Mouse (Mus musculus) stomach, embryonic 16.5 days (tissue): ENCODE measurements at regions not wholly inside any gene's neighbourhood (a gene's known extent, or its start where the extent isn't known, plus 50 kb on each side); places are given as distances from the start of the nearest gene placed in this dataset.

Source experiments
- ATAC-seq: fragments of 200-750 bp; cut with Nextera tagmentation; 2 replicates; pipeline ENCODE4 v1.8.0; 2017; ENCODE audit warnings: moderate number of reproducible peaks, moderate TSS enrichment; ENCODE audit not compliant: insufficient read depth, low FRiP score
- H3K27ac ChIP-seq: fragments of 300-500 bp; sonication (generic); 2 replicates; pipeline ENCODE4 v1.5.1; 2014; ENCODE audit warnings: low read length
- H3K27me3 ChIP-seq: fragments of 300-500 bp; sonication (generic); 2 replicates; pipeline ENCODE4 v1.6.1; 2014; ENCODE audit warnings: low read length, control low read depth, mixed read lengths; ENCODE audit not compliant: control insufficient read depth, insufficient read depth
- H3K36me3 ChIP-seq: fragments of 300-500 bp; sonication (generic); 2 replicates; pipeline ENCODE4 v1.6.1; 2014; ENCODE audit warnings: low read length; ENCODE audit not compliant: control insufficient read depth, insufficient read depth
- H3K4me1 ChIP-seq: fragments of 300-500 bp; sonication (generic); 2 replicates; pipeline ENCODE4 v1.6.1; 2014; ENCODE audit warnings: low read length, control low read depth, mixed read lengths; ENCODE audit not compliant: control insufficient read depth, insufficient read depth
- H3K4me2 ChIP-seq: fragments of 300-500 bp; sonication (generic); 2 replicates; pipeline ENCODE4 v1.6.1; 2014; ENCODE audit warnings: low read depth, low read length, mixed read lengths
- H3K4me3 ChIP-seq: fragments of 300-500 bp; sonication (generic); replicated peaks from 2 replicates; pipeline ENCODE4 v1.5.1; 2014; ENCODE audit warnings: mild to moderate bottlenecking, low read length
- H3K9ac ChIP-seq: fragments of 300-500 bp; sonication (generic); 2 replicates; pipeline ENCODE4 v1.6.1; 2014; ENCODE audit warnings: low read length
- H3K9me3 ChIP-seq: fragments of 300-500 bp; sonication (generic); replicated peaks from 2 replicates; pipeline ENCODE4 v1.6.1; 2016; ENCODE audit warnings: low read length, control low read depth; ENCODE audit not compliant: control insufficient read depth
- WGBS: fragments of 180-500 bp; shearing (Covaris S2); extraction: QIAGEN DNeasy Blood & Tissue Kit; methylation state at CpG from one replicate; pipeline ENCODE4 v1.1.7; 2014; 5-methylcytosine and 5-hydroxymethylcytosine counted together

- WGBS, result 50% methylated on average over 1 of the region's 1 CpGs
- Histone ChIP-seq H3K4me3 (no peak overlapping the region), H3K27me3 (no peaks in the 10 kb centered on the region), H3K36me3 (no peaks in the 10 kb centered on the region), H3K4me1 (no peaks in the 10 kb centered on the region), H3K9ac (no peak overlapping the region), H3K9me3 (no peaks in the 10 kb centered on the region), H3K4me2 (no peak overlapping the region), H3K27ac (no peak overlapping the region)
- no peak for ATAC-seq
Observed at GRCm38 (mm10) chr1:113550172-113550571, 1685.5 kb upstream of the Dsel start.

- Histone ChIP-seq H3K4me2 (no peak overlapping the region), H3K4me3 (no peak overlapping the region), H3K9me3 (no peaks in the 10 kb centered on the region), H3K27ac (no peak overlapping the region), H3K9ac (no peak overlapping the region), H3K27me3 (no peaks in the 10 kb centered on the region), H3K36me3 (no peaks in the 10 kb centered on the region), H3K4me1 (no peaks in the 10 kb centered on the region)
- no peak for ATAC-seq
Observed at GRCm38 (mm10) chr1:113539981-113540380, 1675.3 kb upstream of the Dsel start.

- no peak overlapping the region for H3K4me2 ChIP-seq
- no peaks in the 10 kb centered on the region for H3K9me3 ChIP-seq
- no peaks in the 10 kb centered on the region for H3K36me3 ChIP-seq
- no peaks in the 10 kb centered on the region for H3K4me1 ChIP-seq
- no peaks in the 10 kb centered on the region for H3K27me3 ChIP-seq
- no peak overlapping the region for H3K27ac ChIP-seq
- no peak for ATAC-seq
- 79% methylated on average over 3 of the region's 3 CpGs for WGBS
- no peak overlapping the region for H3K9ac ChIP-seq
- no peak overlapping the region for H3K4me3 ChIP-seq
Observed at GRCm38 (mm10) chr1:113530553-113530952, 1665.8 kb upstream of the Dsel start.

- Histone ChIP-seq H3K27ac (no peak overlapping the region), H3K9me3 (no peaks in the 10 kb centered on the region), H3K4me2 (no peak overlapping the region), H3K4me3 (no peak overlapping the region), H3K9ac (no peak overlapping the region), H3K27me3 (no peaks in the 10 kb centered on the region), H3K36me3 (no peaks in the 10 kb centered on the region), H3K4me1 (no peaks in the 10 kb centered on the region)
- WGBS, result 50% methylated on average over 2 of the region's 2 CpGs
- ATAC-seq, result no peak
Observed at GRCm38 (mm10) chr1:113495987-113496386, 1631.3 kb upstream of the Dsel start.

- Histone ChIP-seq H3K27ac (no peak overlapping the region), H3K9ac (no peak overlapping the region), H3K9me3 (no peaks in the 10 kb centered on the region), H3K4me2 (no peak overlapping the region), H3K4me1 (no peaks in the 10 kb centered on the region), H3K27me3 (no peaks in the 10 kb centered on the region), H3K36me3 (no peaks in the 10 kb centered on the region), H3K4me3 (no peak overlapping the region)
- peak; percentile 47; the same call in 1 of the 2 replicates for ATAC-seq
- WGBS, result 70% methylated on average over 5 of the region's 5 CpGs
Observed at GRCm38 (mm10) chr1:113490243-113491003, 1625.7 kb upstream of the Dsel start.

- H3K36me3 ChIP-seq, result no peaks in the 10 kb centered on the region
- H3K4me1 ChIP-seq, result no peaks in the 10 kb centered on the region
- no peak overlapping the region for H3K4me3 ChIP-seq
- no peaks in the 10 kb centered on the region for H3K27me3 ChIP-seq
- H3K4me2 ChIP-seq, result no peak overlapping the region
- no peaks in the 10 kb centered on the region for H3K9me3 ChIP-seq
- H3K9ac ChIP-seq, result no peak overlapping the region
- H3K27ac ChIP-seq, result no peak overlapping the region
- 73% methylated on average over 7 of the region's 7 CpGs for WGBS
- ATAC-seq, result no peak
Observed at GRCm38 (mm10) chr1:113456538-113457273, 1592.0 kb upstream of the Dsel start.

GRCm38 (mm10) chr1:113433701-113434100, 1569.0 kb upstream of the Dsel start:
- Histone ChIP-seq H3K27me3 (no peaks in the 10 kb centered on the region), H3K4me2 (no peak overlapping the region), H3K9me3 (no peaks in the 10 kb centered on the region), H3K27ac (no peak overlapping the region), H3K4me1 (no peaks in the 10 kb centered on the region), H3K9ac (no peak overlapping the region), H3K36me3 (no peaks in the 10 kb centered on the region), H3K4me3 (no peak overlapping the region)
- 75% methylated on average over 1 of the region's 1 CpGs for WGBS
- no peak for ATAC-seq

GRCm38 (mm10) chr1:113431266-113431665, 1566.5 kb upstream of the Dsel start:
- no peak overlapping the region for H3K4me3 ChIP-seq
- ATAC-seq, result no peak
- H3K27ac ChIP-seq, result no peak overlapping the region
- no peaks in the 10 kb centered on the region for H3K4me1 ChIP-seq
- no peaks in the 10 kb centered on the region for H3K36me3 ChIP-seq
- no peaks in the 10 kb centered on the region for H3K9me3 ChIP-seq
- no peak overlapping the region for H3K4me2 ChIP-seq
- no peaks in the 10 kb centered on the region for H3K27me3 ChIP-seq
- H3K9ac ChIP-seq, result no peak overlapping the region

GRCm38 (mm10) chr1:113412858-113413257, 1548.1 kb upstream of the Dsel start:
- Histone ChIP-seq H3K27ac (no peak overlapping the region), H3K9ac (no peak overlapping the region), H3K4me1 (no peaks in the 10 kb centered on the region), H3K4me3 (no peak overlapping the region), H3K4me2 (no peak overlapping the region), H3K9me3 (no peaks in the 10 kb centered on the region), H3K27me3 (no peaks in the 10 kb centered on the region), H3K36me3 (no peaks in the 10 kb centered on the region)
- WGBS, result 60% methylated on average over 3 of the region's 3 CpGs
- peak; percentile 87; the same call in 1 of the 2 replicates for ATAC-seq
